Mouse (Mus musculus) lung, postnatal 0 days (tissue): ENCODE measurements around the gene Cntrob.

Experiments
- CTCF ChIP-seq: IDR thresholded peaks from 2 replicates; pipeline ENCODE4 v1.5.1; 2016; ENCODE audit warnings: antibody characterized with exemption, mild to moderate bottlenecking
- EP300 ChIP-seq: IDR thresholded peaks from 2 replicates; pipeline ENCODE4 v1.6.1; 2016; ENCODE audit warnings: antibody characterized with exemption, mild to moderate bottlenecking, control low read depth

GRCm38 (mm10) chr11:69327157-69327442 is 3.5 kb upstream of the Cntrob start:
- TF ChIP-seq CTCF = peak; percentile 14; the same call in 1 of the 2 replicates
- TF ChIP-seq EP300 = no peak
